Mouse (Mus musculus) MEL (cell line): ENCODE measurements around the gene Gm10961.

Experiments used
- EP300 ChIP-seq, 2 experiments: IDR thresholded peaks; 2 replicates each; pipeline ENCODE4 v1.6.1; 2011; ENCODE audit warnings: improper control_type of control experiment in 2 of 2, low read length in 2 of 2, low read depth in 1 of 2, mild to moderate bottlenecking in 1 of 2
- POLR2A ChIP-seq, 2 experiments: IDR thresholded peaks; 2 replicates each; pipeline ENCODE4 v1.6.1; 2011 to 2012; ENCODE audit warnings: low read length in 2 of 2, mild to moderate bottlenecking in 2 of 2, control low read depth in 1 of 2, improper control_type of control experiment in 1 of 2, low read depth in 1 of 2, moderate library complexity in 1 of 2; ENCODE audit not compliant: control insufficient read depth in 1 of 2, insufficient read depth in 1 of 2, poor library complexity in 1 of 2
- SIN3A ChIP-seq: IDR thresholded peaks from 2 replicates; pipeline ENCODE4 v1.6.1; 2012; ENCODE audit warnings: low read length, improper control_type of control experiment, inconsistent platforms
- ZC3H11A ChIP-seq: IDR thresholded peaks from 2 replicates; pipeline ENCODE4 v1.6.1; 2012; ENCODE audit warnings: low read depth, mild to moderate bottlenecking, inconsistent platforms, low read length, improper control_type of control experiment

DNA sequence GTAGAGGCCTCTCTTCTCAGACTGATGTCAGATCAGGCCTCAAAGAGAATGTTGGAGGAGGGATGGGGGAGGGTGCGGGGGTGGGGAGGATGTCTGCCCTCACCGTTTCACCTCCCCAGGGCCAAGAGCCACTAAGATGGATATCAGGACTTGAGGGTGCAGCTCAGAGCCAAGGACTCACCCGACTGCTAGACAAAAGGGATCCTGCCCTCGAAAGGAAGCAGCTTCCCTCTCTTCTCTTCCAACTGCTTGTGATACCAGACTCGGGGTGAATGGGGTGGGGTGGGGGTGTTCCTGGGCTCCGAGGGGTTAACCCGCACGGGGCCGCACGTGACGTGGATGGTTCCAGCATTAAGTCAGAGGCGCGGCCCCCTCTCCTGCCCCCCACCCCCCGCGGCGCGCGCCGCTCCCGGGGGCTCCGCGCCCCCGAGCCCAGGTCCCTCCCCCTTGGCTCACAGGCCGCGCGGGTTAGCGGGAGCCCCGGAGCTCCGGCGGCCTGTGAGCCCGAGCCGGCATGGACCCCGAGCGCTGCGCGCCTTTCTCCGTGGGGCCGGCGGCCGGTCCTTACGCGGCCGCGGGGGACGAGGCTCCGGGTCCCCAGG, 36.4 kb upstream of the Gm10961 start, which contains the start of gene Alx3:
- TF ChIP-seq POLR2A (IDR thresholded peaks at IDR 0.05; ENCODE audit: control insufficient read depth in 1 of 2, insufficient read depth in 1 of 2, low read depth in 1 of 2, low read length in 2 of 2, poor library complexity in 1 of 2), result no peak
- no peak for TF ChIP-seq SIN3A
- TF ChIP-seq ZC3H11A, result no peak
- TF ChIP-seq EP300 (IDR thresholded peaks at IDR 0.05; ENCODE audit: low read depth in 1 of 2, low read length in 2 of 2), result no peak
